Mouse (Mus musculus) brain, embryonic 14.5 days (tissue): ENCODE results near the gene Ddx60. TPM values are rescaled to one million over a fixed set of nuclear protein-coding genes. Genes with fewer than 3 reads are reported as not detected.
A peak's percentile ranks its signal among the peaks of the same experiment; 100 is the strongest.

Experiments
- DNase-seq: peaks from one replicate; pipeline ENCODE4 v3.0.0-alpha.2; 2011; ENCODE audit warnings: low read depth
- CTCF ChIP-seq: fragments of 200-500 bp; IDR thresholded peaks from 2 replicates; pipeline ENCODE4 v1.5.1; 2012; ENCODE audit warnings: inconsistent platforms, mild to moderate bottlenecking, moderate library complexity, borderline replicate concordance; ENCODE audit not compliant: insufficient read depth, insufficient read length; ENCODE audit errors: extremely low read depth
- POLR2A ChIP-seq: fragments of 200-500 bp; IDR thresholded peaks from 2 replicates; pipeline ENCODE4 v1.6.1; 2012; ENCODE audit warnings: mild to moderate bottlenecking, inconsistent platforms, borderline replicate concordance; ENCODE audit not compliant: poor library complexity, insufficient read depth, insufficient read length, severe bottlenecking; ENCODE audit errors: extremely low read depth
- polyA plus RNA-seq: library from polyadenylated mRNA; depleted of rRNA; stranded (reverse); fragments of >200 nt; gene quantifications from 2 replicates; pipeline ENCODE4 v1.2.3, GENCODE M21; 2012; rRNA removed

The Ddx60 gene
- polyA plus RNA-seq: 0.08 and 0.11 TPM in 2 replicates

DNA sequence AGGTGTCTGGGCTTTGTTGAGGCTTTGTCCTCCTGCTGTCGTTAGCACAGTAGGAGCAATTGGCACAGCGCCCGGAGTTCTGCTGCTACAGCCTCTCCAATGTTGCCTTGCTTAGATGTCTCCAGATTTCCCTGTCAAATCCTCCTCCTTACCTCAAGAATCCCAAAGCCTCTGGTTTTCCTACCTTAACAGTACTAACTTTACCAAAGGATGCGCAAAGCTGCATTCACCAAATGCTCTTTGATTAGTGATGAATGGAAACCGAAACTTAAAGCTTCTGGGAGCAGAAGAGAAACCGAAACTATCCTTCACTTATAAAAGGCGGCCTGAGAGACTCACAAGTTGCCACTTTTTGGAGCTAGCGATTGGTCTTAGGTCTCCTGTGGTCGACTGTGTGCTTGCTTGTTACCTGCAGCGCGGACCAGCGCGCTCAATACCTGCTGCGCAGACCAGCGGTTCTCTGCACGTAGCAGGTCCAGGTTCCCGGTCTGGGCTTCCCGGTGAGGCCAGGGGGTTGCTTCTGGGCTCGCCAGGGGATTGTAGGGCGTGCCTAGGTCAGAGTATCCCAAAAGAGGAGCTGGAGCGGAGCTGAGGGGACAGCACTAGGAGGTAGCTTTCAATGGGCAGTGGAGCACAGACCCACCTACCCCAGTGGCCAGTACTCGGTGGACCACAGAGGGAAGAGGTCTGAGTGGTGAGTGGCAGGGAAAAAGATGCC is at the start of gene Ddx60:
TSS of gene Ddx60 (plus strand) at position 311 of the 718 bp plus-strand sequence.
- no peak for TF ChIP-seq POLR2A
- TF ChIP-seq CTCF: no peak
- DNase-seq: peak; percentile 82

DNA sequence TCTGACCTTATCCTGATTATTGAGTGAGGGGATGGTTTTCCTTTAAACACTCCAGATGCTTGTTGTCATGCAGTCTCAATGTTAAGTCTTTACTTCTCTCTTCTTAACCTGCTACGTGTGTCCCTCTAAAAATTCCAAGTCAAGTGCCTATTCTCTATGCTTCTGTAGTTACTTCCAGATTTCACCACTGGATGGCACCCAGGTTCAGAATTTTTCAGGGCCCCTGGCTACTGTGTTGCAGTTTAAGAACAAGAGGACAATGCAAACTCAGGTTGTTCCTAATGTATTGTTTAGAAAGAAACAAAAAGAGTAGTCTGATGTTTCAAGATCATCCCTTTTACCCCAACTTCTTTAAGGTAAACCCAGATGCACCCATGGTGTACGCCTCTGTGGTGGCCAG is 33.8 kb upstream of the Ddx60 start:
- peak; percentile 73 for DNase-seq
- TF ChIP-seq POLR2A (no peak), CTCF (peak; percentile 61; the same call in 1 of the 2 replicates)

DNA sequence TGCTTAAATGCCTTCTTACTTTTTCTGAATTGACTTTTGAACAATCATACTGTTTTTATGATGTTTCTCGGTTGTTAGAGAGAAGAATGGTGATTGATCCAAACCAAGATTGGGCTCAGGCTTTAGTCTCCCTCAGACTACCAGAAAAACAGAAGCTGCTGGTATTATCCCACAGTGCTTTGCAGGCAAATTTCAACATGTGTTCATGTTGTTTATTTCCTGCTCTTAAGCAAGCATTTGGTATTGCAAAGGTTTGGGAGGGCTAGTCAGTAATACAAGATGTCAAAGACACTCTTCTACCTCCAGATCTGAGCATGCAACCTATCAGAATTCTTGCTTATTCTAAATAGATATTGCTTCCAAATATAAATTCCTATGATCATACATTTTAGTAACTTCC is 31.1 kb upstream of the Ddx60 start:
- DNase-seq: no peak

DNA sequence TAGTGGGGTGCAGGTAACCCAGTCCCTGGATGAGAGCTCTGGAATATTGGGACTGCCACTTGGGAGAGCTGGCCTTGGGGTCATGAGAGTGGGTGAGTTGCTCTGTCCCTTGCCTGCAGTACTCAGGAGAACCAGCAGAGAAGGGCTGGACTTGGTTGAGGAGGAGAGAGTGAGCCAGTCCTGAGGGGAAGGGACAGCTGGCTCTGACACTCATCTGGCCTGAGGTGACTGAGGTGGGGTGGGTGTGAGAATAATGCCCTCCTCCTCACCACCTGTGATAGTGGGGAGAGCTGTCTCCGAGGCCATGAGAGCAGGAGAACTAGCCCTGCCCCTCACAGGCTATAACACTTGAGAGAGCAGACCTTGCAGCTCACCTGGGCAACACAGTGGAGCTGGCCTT is 30.5 kb upstream of the Ddx60 start:
- TF ChIP-seq CTCF: no peak
- no peak for TF ChIP-seq POLR2A
- no peak for DNase-seq

More for the DNA sequence above, 31.1 kb upstream of the Ddx60 start:
- no peak for TF ChIP-seq CTCF
- TF ChIP-seq POLR2A: no peak

DNA sequence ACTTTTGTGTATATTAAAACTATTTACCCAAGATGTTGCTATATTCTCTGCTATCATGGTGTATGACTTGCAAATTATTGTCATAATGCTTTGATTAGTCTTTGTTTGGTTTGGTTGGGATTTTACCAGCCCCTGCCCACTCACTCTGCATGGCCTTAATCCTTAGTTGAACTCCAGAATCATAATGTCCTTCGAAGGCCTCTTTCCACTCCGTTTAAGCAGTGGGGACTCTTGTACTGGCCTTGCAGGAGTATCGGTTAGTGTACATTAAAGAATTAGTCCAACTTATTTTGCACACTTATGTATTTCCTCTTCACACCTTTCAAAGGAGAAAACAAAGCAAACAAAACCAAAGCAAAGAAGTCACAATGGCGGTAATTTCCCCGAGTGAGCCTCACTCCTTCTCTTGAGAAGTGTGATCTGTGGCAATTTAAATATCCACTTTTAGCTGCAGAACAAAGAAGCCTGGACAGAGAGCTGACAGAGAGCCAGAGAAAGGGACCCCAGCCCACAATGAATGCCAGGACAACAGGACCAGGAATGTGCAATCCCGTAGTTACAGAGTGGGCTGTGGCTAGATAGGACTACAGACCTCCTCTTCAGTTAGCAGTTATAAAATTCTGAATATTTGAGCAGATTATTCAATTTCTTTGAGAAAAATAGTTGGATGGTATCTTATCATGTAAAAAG is 26.7 kb upstream of the Ddx60 start:
- no peak for TF ChIP-seq CTCF
- no peak for TF ChIP-seq POLR2A
- DNase-seq: peak; percentile 55

DNA sequence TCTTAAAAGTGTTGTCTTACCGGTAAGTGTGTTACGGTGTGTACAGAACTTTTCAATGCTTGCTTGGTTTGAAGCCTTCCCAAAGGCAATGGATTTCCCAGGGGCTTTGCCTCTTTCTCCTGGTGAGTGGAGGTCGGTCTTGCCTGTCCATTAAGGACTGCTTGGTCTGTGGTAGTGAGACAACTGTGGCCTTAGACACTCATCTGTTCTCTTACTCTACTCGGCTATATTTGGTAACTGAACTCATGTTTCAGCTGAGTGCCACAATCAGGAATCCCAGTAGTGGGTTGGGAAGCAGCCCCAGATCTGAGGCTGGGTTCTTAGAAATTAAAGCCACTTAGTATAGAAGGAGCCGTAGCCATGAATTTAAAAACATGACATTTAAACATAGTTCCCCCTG is 25.4 kb upstream of the Ddx60 start, which contains the start of gene Palld:
TSS of gene Palld (minus strand) at position 170 of the 400 bp plus-strand sequence.
- no peak for DNase-seq
- TF ChIP-seq POLR2A (no peak), CTCF (no peak)

DNA sequence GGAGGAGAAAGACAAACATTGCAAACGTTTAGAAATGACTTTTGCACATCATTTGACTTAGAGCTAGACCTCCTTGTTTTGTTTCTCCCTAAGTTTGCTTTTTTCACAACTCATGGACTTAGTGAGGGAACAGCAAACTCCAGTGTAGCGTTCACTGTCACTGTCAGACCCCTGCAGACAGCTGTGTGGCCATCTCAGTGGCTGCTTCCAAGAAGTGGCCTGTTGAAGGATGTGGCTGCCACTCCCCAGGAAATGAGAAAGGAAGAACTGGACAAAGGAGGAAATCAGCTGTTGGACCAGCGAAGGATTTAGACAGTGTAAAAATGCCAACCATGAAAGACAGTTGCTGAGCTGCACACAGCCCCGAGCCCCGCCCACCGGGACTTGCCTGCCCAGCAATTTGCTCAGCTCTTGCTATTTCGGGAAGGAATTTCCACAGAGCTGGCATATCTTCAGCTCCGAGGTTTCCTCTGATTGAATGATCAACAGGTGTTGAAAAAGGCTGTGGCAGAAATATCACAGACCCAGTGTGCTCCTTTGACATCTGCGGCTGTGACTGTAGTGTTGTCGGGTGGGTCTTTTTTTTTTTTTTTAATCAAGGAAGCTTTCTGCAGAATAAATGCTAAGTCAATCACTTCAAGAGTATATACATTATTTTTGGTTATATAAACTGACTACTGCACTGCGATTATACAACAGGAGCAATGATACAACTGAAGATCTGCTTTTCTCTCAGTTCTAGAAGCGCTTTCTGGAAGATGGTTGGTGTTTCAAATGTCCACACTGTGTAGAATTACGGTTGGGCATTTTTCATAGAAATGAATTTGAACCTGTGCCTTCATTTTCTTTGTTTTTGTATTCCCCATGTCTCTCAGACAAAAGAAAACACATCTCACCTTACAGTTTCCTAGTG is 19.3 kb upstream of the Ddx60 start:
- peak; percentile 12 for DNase-seq
- TF ChIP-seq CTCF (no peak), POLR2A (no peak)

DNA sequence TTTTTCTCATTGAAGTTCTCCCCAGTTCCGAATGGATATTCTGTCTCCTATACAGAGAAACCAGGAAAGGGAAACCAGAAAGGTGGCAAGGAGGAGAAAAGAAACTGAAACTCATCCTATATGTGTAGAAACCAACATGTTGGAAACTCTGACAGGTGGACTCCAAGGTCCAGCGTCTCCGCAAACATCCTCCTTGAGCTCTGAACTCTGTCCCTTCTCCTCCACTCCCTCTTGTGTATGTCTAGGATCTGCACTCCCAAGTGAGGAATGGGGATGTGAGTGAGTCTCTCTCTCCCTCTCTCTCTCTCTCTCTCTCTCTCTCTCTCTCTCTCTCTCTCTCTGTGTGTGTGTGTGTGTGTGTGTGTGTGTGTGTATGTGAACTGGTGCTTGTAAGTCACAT is 18.6 kb upstream of the Ddx60 start:
- DNase-seq: no peak
- TF ChIP-seq POLR2A: no peak
- no peak for TF ChIP-seq CTCF

DNA sequence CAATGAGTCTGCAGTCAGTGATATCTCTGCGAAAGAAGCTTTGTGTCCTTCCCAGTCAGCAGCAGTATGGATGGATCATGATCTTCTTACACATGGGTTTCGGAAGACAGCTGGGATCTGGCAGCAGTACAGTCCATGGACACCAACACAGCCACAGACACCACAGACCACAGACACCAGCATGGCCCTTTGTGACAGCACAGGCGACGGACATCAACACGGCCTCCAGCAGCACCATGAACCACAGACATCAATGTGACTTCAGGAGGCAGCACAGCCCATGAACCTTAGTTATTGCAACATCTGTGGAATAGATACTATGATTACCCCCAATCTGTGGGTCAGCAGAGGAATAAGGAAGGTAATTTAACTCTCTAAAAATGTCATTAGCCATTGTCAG is 15.1 kb upstream of the Ddx60 start:
- TF ChIP-seq CTCF (no peak), POLR2A (no peak)
- no peak for DNase-seq

DNA sequence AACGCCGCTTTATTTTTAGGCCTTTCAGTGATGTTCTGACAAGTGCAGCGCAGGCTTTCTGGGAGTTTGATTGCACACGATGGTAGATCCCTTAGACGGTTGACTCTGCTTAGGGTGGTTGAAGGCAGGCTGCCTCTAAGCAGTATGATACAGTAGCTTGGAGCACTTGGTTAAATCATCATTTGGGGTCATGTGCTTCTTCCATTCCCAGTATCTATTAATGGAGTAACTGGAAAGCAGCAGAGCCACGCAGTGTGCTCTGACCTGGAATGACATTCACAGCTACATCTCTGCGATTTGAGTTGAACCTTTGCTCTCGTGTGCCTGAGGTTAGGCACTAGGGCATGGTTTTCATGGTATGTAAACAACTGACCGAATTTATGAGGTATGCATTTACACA is 13.9 kb upstream of the Ddx60 start:
- no peak for DNase-seq
- TF ChIP-seq POLR2A: no peak
- TF ChIP-seq CTCF: no peak

DNA sequence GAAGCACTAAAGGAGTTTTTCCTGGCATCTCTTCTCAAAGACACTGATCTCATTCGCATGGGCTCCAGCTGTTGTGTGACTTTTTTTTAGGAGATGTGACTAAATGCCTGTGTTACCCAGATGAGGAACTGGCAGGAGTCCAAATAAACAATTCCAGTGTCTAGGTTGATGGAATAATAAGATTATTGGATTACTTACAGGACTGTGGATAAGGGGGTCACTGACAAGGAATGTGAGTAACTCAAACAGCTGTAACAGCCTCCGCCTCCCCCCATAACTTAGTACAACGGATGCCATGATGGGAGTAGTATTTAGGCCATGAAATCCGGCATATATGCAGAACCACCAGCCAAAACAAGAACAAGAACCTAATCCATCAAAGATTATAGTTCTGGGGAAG is 10.6 kb upstream of the Ddx60 start:
- TF ChIP-seq CTCF (no peak), POLR2A (no peak)
- DNase-seq: no peak

DNA sequence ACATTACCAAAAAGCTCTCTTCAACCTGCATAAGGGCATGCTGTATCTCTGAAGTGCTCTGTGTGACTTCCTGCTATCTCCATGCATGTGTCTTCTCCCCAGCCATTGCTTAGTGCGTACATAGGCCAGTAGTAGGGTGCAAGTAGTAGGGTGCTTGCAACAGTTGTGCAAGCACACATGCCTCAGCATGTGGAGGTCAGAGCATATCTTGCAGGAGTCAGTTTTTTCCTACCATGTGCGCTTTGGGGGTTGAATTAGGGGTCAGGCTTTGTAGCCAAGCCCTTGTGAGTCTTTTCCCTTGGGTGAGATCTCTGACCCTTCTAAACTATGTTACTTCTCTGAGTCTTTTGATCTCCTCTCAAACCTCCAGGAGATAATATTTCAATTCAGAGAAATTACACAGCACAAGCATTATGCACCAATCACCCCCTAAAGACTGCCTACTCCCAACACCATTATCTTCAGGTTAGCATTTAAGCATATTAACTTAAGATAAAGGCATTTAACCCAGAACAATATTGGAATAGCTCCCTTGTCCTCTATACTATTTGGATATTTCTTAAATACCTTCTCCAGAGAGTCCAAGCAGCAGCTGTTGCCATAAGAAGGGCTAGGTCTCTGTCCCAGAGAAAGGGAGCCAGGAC is 8.6 kb upstream of the Ddx60 start:
- no peak for TF ChIP-seq POLR2A
- TF ChIP-seq CTCF: no peak
- no peak for DNase-seq
